Mouse (Mus musculus): ENCODE measurements around the gene Cyb5rl. TPM values are rescaled to one million over a fixed set of nuclear protein-coding genes. Genes with fewer than 3 reads are reported as not detected.

Cyb5rl gene
- total and polyA plus RNA-seq, 2 experiments from 2014 or later = 5.6 to 20.5 TPM

GRCm38 (mm10) chr4:107038303-107038702 is 28.5 kb upstream of the Cyb5rl start:
- Histone ChIP-seq H3K27ac (ENCODE audit: low read depth, low read length) (peak overlapping the region; percentile 64; the same call in 1 of the 2 replicates), H3K4me2 (ENCODE audit: low read depth, low read length, poor library complexity, severe bottlenecking) (no peak overlapping the region), H3K36me3 (ENCODE audit: insufficient read depth, low read length) (peaks cover 46% of the 10 kb centered on the region), H3K4me3 (ENCODE audit: low read depth, low read length) (no peak overlapping the region), H3K4me1 (ENCODE audit: insufficient read depth, low read length) (no peaks in the 10 kb centered on the region), H3K27me3 (ENCODE audit: insufficient read depth, low read length) (no peaks in the 10 kb centered on the region), H3K9ac (replicated peaks; ENCODE audit: low read length, poor library complexity, severe bottlenecking) (no peak overlapping the region), H3K9me3 (ENCODE audit: low read length) (no peaks in the 10 kb centered on the region)
- DNase-seq (ENCODE audit: low spot score) (no peak), ATAC-seq (ENCODE audit: low FRiP score) (no peak)
- 82% methylated on average over 4 of the region's 4 CpGs for WGBS
- TF ChIP-seq CTCF (IDR thresholded peaks at IDR 0.05) = no peak

GRCm38 (mm10) chr4:107039270-107039669 is 27.5 kb upstream of the Cyb5rl start:
- Histone ChIP-seq H3K4me2 (ENCODE audit: low read depth, low read length, poor library complexity, severe bottlenecking) (no peak overlapping the region), H3K4me1 (ENCODE audit: insufficient read depth, low read length) (no peaks in the 10 kb centered on the region), H3K9me3 (ENCODE audit: low read length) (no peaks in the 10 kb centered on the region), H3K36me3 (ENCODE audit: insufficient read depth, low read length) (peaks cover 44% of the 10 kb centered on the region), H3K9ac (replicated peaks; ENCODE audit: low read length, poor library complexity, severe bottlenecking) (no peak overlapping the region), H3K27ac (ENCODE audit: low read depth, low read length) (peak overlapping the region; percentile 64), H3K4me3 (ENCODE audit: low read depth, low read length) (no peak overlapping the region), H3K27me3 (ENCODE audit: insufficient read depth, low read length) (no peaks in the 10 kb centered on the region)
- DNase-seq (ENCODE audit: low spot score) (peak; percentile 69), ATAC-seq (ENCODE audit: low FRiP score) (peak; percentile 78)
- TF ChIP-seq CTCF (IDR thresholded peaks at IDR 0.05) = no peak
- WGBS = 44% methylated on average over 8 of the region's 8 CpGs

GRCm38 (mm10) chr4:107042304-107042703 is 24.5 kb upstream of the Cyb5rl start:
- WGBS = 93% methylated on average over 6 of the region's 6 CpGs
- H3K4me2 ChIP-seq (ENCODE audit: low read depth, low read length, poor library complexity, severe bottlenecking) = no peak overlapping the region
- ATAC-seq (ENCODE audit: low FRiP score) (no peak), DNase-seq (ENCODE audit: low spot score) (no peak)
- TF ChIP-seq CTCF (IDR thresholded peaks at IDR 0.05) = no peak
- no peak overlapping the region for H3K9ac ChIP-seq (replicated peaks; ENCODE audit: low read length, poor library complexity, severe bottlenecking)
- H3K27me3 ChIP-seq (ENCODE audit: insufficient read depth, low read length) = no peaks in the 10 kb centered on the region
- H3K36me3 ChIP-seq (ENCODE audit: insufficient read depth, low read length) = peaks cover 50% of the 10 kb centered on the region
- no peak overlapping the region for H3K27ac ChIP-seq (ENCODE audit: low read depth, low read length)
- H3K4me1 ChIP-seq (ENCODE audit: insufficient read depth, low read length) = no peaks in the 10 kb centered on the region
- H3K9me3 ChIP-seq (ENCODE audit: low read length) = no peaks in the 10 kb centered on the region
- no peak overlapping the region for H3K4me3 ChIP-seq (ENCODE audit: low read depth, low read length)

- Histone ChIP-seq H3K4me2 (ENCODE audit: low read depth, low read length, poor library complexity, severe bottlenecking) (no peak overlapping the region), H3K27ac (ENCODE audit: low read depth, low read length) (no peak overlapping the region), H3K36me3 (ENCODE audit: insufficient read depth, low read length) (peaks cover 48% of the 10 kb centered on the region), H3K4me1 (ENCODE audit: insufficient read depth, low read length) (no peaks in the 10 kb centered on the region), H3K4me3 (ENCODE audit: low read depth, low read length) (no peak overlapping the region), H3K9ac (replicated peaks; ENCODE audit: low read length, poor library complexity, severe bottlenecking) (no peak overlapping the region), H3K27me3 (ENCODE audit: insufficient read depth, low read length) (no peaks in the 10 kb centered on the region), H3K9me3 (ENCODE audit: low read length) (no peaks in the 10 kb centered on the region)
- DNase-seq (ENCODE audit: low spot score) = no peak
- WGBS = 97% methylated on average over 13 of the region's 13 CpGs
- TF ChIP-seq CTCF (IDR thresholded peaks at IDR 0.05) = no peak
- ATAC-seq (ENCODE audit: low FRiP score) = no peak
These were observed 21.6 kb upstream of the Cyb5rl start for GRCm38 (mm10) chr4:107045188-107045587.

GRCm38 (mm10) chr4:107047806-107048205 is 19.0 kb upstream of the Cyb5rl start:
- H3K9ac ChIP-seq (replicated peaks; ENCODE audit: low read length, poor library complexity, severe bottlenecking) = no peak overlapping the region
- no peaks in the 10 kb centered on the region for H3K9me3 ChIP-seq (ENCODE audit: low read length)
- ATAC-seq (ENCODE audit: low FRiP score) (no peak), DNase-seq (ENCODE audit: low spot score) (no peak)
- WGBS = 90% methylated on average over 5 of the region's 5 CpGs
- H3K27ac ChIP-seq (ENCODE audit: low read depth, low read length) = no peak overlapping the region
- TF ChIP-seq CTCF (IDR thresholded peaks at IDR 0.05) = no peak
- no peaks in the 10 kb centered on the region for H3K4me1 ChIP-seq (ENCODE audit: insufficient read depth, low read length)
- H3K4me3 ChIP-seq (ENCODE audit: low read depth, low read length) = no peak overlapping the region
- H3K4me2 ChIP-seq (ENCODE audit: low read depth, low read length, poor library complexity, severe bottlenecking) = no peak overlapping the region
- H3K36me3 ChIP-seq (ENCODE audit: insufficient read depth, low read length) = peaks cover 30% of the 10 kb centered on the region
- H3K27me3 ChIP-seq (ENCODE audit: insufficient read depth, low read length) = no peaks in the 10 kb centered on the region

GRCm38 (mm10) chr4:107048568-107049162 is 18.1 kb upstream of the Cyb5rl start:
- no peaks in the 10 kb centered on the region for H3K27me3 ChIP-seq (ENCODE audit: insufficient read depth, low read length)
- ATAC-seq (ENCODE audit: low FRiP score) (peak; percentile 21; the same call in 1 of the 2 replicates), DNase-seq (ENCODE audit: low spot score) (peak; percentile 76)
- no peak overlapping the region for H3K27ac ChIP-seq (ENCODE audit: low read depth, low read length)
- TF ChIP-seq CTCF (IDR thresholded peaks at IDR 0.05) = no peak
- H3K36me3 ChIP-seq (ENCODE audit: insufficient read depth, low read length) = peaks cover 30% of the 10 kb centered on the region
- H3K4me3 ChIP-seq (ENCODE audit: low read depth, low read length) = no peak overlapping the region
- WGBS = 75% methylated on average over 11 of the region's 11 CpGs
- H3K4me1 ChIP-seq (ENCODE audit: insufficient read depth, low read length) = no peaks in the 10 kb centered on the region
- H3K9me3 ChIP-seq (ENCODE audit: low read length) = no peaks in the 10 kb centered on the region
- H3K9ac ChIP-seq (replicated peaks; ENCODE audit: low read length, poor library complexity, severe bottlenecking) = no peak overlapping the region
- no peak overlapping the region for H3K4me2 ChIP-seq (ENCODE audit: low read depth, low read length, poor library complexity, severe bottlenecking)
